Mouse (Mus musculus): ENCODE results near the gene Tbp. TPM values are rescaled to one million over a fixed set of nuclear protein-coding genes. Genes with fewer than 3 reads are reported as not detected.

Gene Tbp
- total RNA-seq (2021) = 10 to 100 TPM; 32.2 to 35.8 TPM
- long read RNA-seq, full-length matches to known transcripts = 10 of 19 reads
- long read RNA-seq, partial matches to known transcripts = 4 of 19 reads
- long read RNA-seq, other reads (novel, unspliced or antisense) = 5 of 19 reads

- DNase-seq (ENCODE audit: low spot score in 2 of 2) = peak; percentile 96 to 97
These were observed at the start of gene Tbp, which contains the start of gene Psmb1 for GRCm38 (mm10) chr17:15499656-15500394. Gene Tbp, plus strand, starts transcription at chr17:15499888. Gene Psmb1, minus strand, starts transcription at chr17:15499751.

GRCm38 (mm10) chr17:15455203-15455602 is 44.5 kb upstream of the Tbp start:
- no peak for DNase-seq (ENCODE audit: low spot score in 2 of 2)

- DNase-seq (ENCODE audit: low spot score in 2 of 2) = no peak
These were observed 43.1 kb upstream of the Tbp start for GRCm38 (mm10) chr17:15456595-15456994.

- no peak for DNase-seq (ENCODE audit: low spot score in 2 of 2)
These were observed 39.9 kb upstream of the Tbp start for GRCm38 (mm10) chr17:15459761-15460160.

- no peak for DNase-seq (ENCODE audit: low spot score in 2 of 2)
These were observed 37.7 kb upstream of the Tbp start for GRCm38 (mm10) chr17:15461921-15462495.

GRCm38 (mm10) chr17:15467669-15468068 is 32.0 kb upstream of the Tbp start:
- DNase-seq (ENCODE audit: low spot score in 2 of 2) = peak; percentile 76 to 77

- no peak for DNase-seq (ENCODE audit: low spot score in 2 of 2)
These were observed 27.0 kb upstream of the Tbp start for GRCm38 (mm10) chr17:15472671-15473070.

- no peak for DNase-seq (ENCODE audit: low spot score in 2 of 2)
These were observed 9.1 kb upstream of the Tbp start for GRCm38 (mm10) chr17:15490542-15490941.

- peak; percentile 94 to 96 for DNase-seq (ENCODE audit: low spot score in 2 of 2)
These were observed 1.6 kb upstream of the Tbp start for GRCm38 (mm10) chr17:15497882-15498752.

- peak; percentile 11 to 25 for DNase-seq (ENCODE audit: low spot score in 2 of 2)
These were observed 955 bp upstream of the Tbp start for GRCm38 (mm10) chr17:15498753-15499113.

- no peak for DNase-seq (ENCODE audit: low spot score in 2 of 2)
These were observed 11.0 kb downstream of the Tbp start for GRCm38 (mm10) chr17:15510694-15511093.

GRCm38 (mm10) chr17:15517776-15518175 is 18.1 kb downstream of the Tbp start:
- no peak for DNase-seq (ENCODE audit: low spot score in 2 of 2)

- no peak for DNase-seq (ENCODE audit: low spot score in 2 of 2)
These were observed 18.5 kb downstream of the Tbp start for GRCm38 (mm10) chr17:15518186-15518585.

GRCm38 (mm10) chr17:15518766-15519165 is 19.1 kb downstream of the Tbp start:
- no peak for DNase-seq (ENCODE audit: low spot score in 2 of 2)

GRCm38 (mm10) chr17:15526304-15526703 is 26.6 kb downstream of the Tbp start:
- DNase-seq (ENCODE audit: low spot score in 2 of 2) = peak in 1 of 2 experiments; percentile 8

GRCm38 (mm10) chr17:15526986-15527810 is 27.5 kb downstream of the Tbp start, which contains the start of gene Pdcd2:
Gene Pdcd2, minus strand, starts transcription at chr17:15527301.
- DNase-seq (ENCODE audit: low spot score in 2 of 2) = peak; percentile 87 to 89

- no peak for DNase-seq (ENCODE audit: low spot score in 2 of 2)
These were observed 28.1 kb downstream of the Tbp start for GRCm38 (mm10) chr17:15527811-15528136.

- no peak for DNase-seq (ENCODE audit: low spot score in 2 of 2)
These were observed 29.2 kb downstream of the Tbp start for GRCm38 (mm10) chr17:15528887-15529286.

GRCm38 (mm10) chr17:15530141-15530540 is 30.5 kb downstream of the Tbp start:
- peak; percentile 44 to 64 for DNase-seq (ENCODE audit: low spot score in 2 of 2)

GRCm38 (mm10) chr17:15535162-15535800 is 35.6 kb downstream of the Tbp start:
- DNase-seq (ENCODE audit: low spot score in 2 of 2) = no peak

Measured in layer of hippocampus, postnatal 10 days (tissue).